Mouse (Mus musculus): ENCODE measurements around the gene Nktr. TPM values are rescaled to one million over a fixed set of nuclear protein-coding genes. Genes with fewer than 3 reads are reported as not detected.

Gene Nktr
- total and polyA plus RNA-seq, 3 experiments, result 32.4 to 70.7 (median 34.3) TPM

- no peaks in the 10 kb centered on the region for H3K27me3 ChIP-seq (ENCODE audit: control insufficient read depth in 1 of 2, insufficient read depth in 2 of 2, low read length in 2 of 2)
- H3K27ac ChIP-seq (ENCODE audit: control insufficient read depth, low read depth, low read length), result no peak overlapping the region
- no peak for TF ChIP-seq UBTF (IDR thresholded peaks at IDR 0.05; ENCODE audit: borderline replicate concordance, insufficient read depth, low read depth, low read length)
- TF ChIP-seq ZC3H11A (IDR thresholded peaks at IDR 0.05; ENCODE audit: low read depth, low read length), result no peak
- no peak for TF ChIP-seq MXI1 (IDR thresholded peaks at IDR 0.05; ENCODE audit: low read depth, low read length)
- TF ChIP-seq MAZ (IDR thresholded peaks at IDR 0.05; ENCODE audit: low read depth, low read length), result no peak
- no peak for TF ChIP-seq TCF12 (IDR thresholded peaks at IDR 0.05; ENCODE audit: low read depth, low read length)
- no peak for TF ChIP-seq TAL1 (IDR thresholded peaks at IDR 0.05; ENCODE audit: low read length)
- no peak for TF ChIP-seq USF2 (IDR thresholded peaks at IDR 0.05; ENCODE audit: borderline replicate concordance in 1 of 2, insufficient read depth in 1 of 2, low read depth in 1 of 2, low read length in 2 of 2)
- TF ChIP-seq SMC3 (IDR thresholded peaks at IDR 0.05; ENCODE audit: low read depth, low read length), result no peak
- no peak overlapping the region for H3K9ac ChIP-seq (ENCODE audit: control insufficient read depth, low read depth, low read length, poor library complexity, severe bottlenecking)
- H3K9me3 ChIP-seq (replicated peaks; ENCODE audit: insufficient read depth, low read length), result no peaks in the 10 kb centered on the region
- no peaks in the 10 kb centered on the region for H3K4me1 ChIP-seq (ENCODE audit: control insufficient read depth in 1 of 2, insufficient read depth in 2 of 2, low read length in 2 of 2)
- no peaks in the 10 kb centered on the region for H3K36me3 ChIP-seq (ENCODE audit: control insufficient read depth in 1 of 2, insufficient read depth in 2 of 2, low read length in 2 of 2)
- H3K4me3 ChIP-seq (ENCODE audit: control insufficient read depth in 1 of 2, insufficient read depth in 1 of 2, low read depth in 2 of 2, low read length in 2 of 2), result no peak overlapping the region
- H3K79me2 ChIP-seq (ENCODE audit: control insufficient read depth, insufficient read depth, low read length, poor library complexity), result no peaks in the 10 kb centered on the region
- DNase-seq (ENCODE audit: low read depth, low spot score), result no peak
Measured at GRCm38 (mm10) chr9:121772412-121772811, 53.4 kb downstream of the Nktr start.

DNA sequence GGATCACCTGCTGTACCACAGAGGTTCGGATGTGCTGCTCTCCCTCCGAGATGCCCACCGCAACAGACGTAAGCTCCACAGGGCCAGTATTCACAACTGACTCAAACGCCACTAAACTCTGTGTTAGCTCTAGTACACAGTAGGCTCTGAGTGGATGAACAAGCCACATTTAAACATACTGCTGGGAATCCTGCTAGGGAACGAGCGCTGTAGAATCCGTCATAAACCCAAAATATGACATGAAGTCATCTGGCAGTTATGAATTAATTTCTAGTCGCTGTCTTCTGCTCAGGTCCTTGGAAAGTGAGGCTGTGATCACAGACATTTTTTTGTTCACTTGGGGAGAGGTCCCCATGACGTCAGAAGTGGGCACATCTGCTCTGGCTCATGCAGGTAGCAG lies 57.0 kb downstream of the Nktr start:
- no peaks in the 10 kb centered on the region for H3K27me3 ChIP-seq (ENCODE audit: control insufficient read depth in 1 of 2, insufficient read depth in 2 of 2, low read length in 2 of 2)
- no peak overlapping the region for H3K27ac ChIP-seq (ENCODE audit: control insufficient read depth, low read depth, low read length)
- H3K4me3 ChIP-seq (ENCODE audit: control insufficient read depth in 1 of 2, insufficient read depth in 1 of 2, low read depth in 2 of 2, low read length in 2 of 2), result no peak overlapping the region
- no peaks in the 10 kb centered on the region for H3K4me1 ChIP-seq (ENCODE audit: control insufficient read depth in 1 of 2, insufficient read depth in 2 of 2, low read length in 2 of 2)
- DNase-seq (ENCODE audit: low read depth, low spot score), result no peak
- H3K36me3 ChIP-seq (ENCODE audit: control insufficient read depth in 1 of 2, insufficient read depth in 2 of 2, low read length in 2 of 2), result no peaks in the 10 kb centered on the region
- no peaks in the 10 kb centered on the region for H3K9me3 ChIP-seq (replicated peaks; ENCODE audit: insufficient read depth, low read length)
- TF ChIP-seq CHD1 (IDR thresholded peaks at IDR 0.05; ENCODE audit: low read depth, low read length) (no peak), E2F4 (IDR thresholded peaks at IDR 0.05; ENCODE audit: borderline replicate concordance, low read depth, low read length) (no peak), MYC (IDR thresholded peaks at IDR 0.05; ENCODE audit: low read depth, low read length) (no peak), MYB (IDR thresholded peaks at IDR 0.05; ENCODE audit: low read depth, low read length) (no peak), RAD21 (IDR thresholded peaks at IDR 0.05; ENCODE audit: low read depth, low read length) (no peak), RCOR1 (IDR thresholded peaks at IDR 0.05; ENCODE audit: low read depth, low read length) (no peak), MAFK (IDR thresholded peaks at IDR 0.05; ENCODE audit: borderline replicate concordance, low read depth, low read length) (no peak), GABPA (IDR thresholded peaks at IDR 0.05; ENCODE audit: low read depth, low read length) (no peak), POLR2A (IDR thresholded peaks at IDR 0.05; ENCODE audit: control insufficient read depth in 1 of 2, insufficient read depth in 1 of 2, low read depth in 1 of 2, low read length in 2 of 2, poor library complexity in 1 of 2) (no peak), SMC3 (IDR thresholded peaks at IDR 0.05; ENCODE audit: low read depth, low read length) (no peak), TAL1 (IDR thresholded peaks at IDR 0.05; ENCODE audit: low read length) (no peak), NELFE (IDR thresholded peaks at IDR 0.05; ENCODE audit: low read depth, low read length) (no peak), ZC3H11A (IDR thresholded peaks at IDR 0.05; ENCODE audit: low read depth, low read length) (no peak), USF2 (IDR thresholded peaks at IDR 0.05; ENCODE audit: borderline replicate concordance in 1 of 2, insufficient read depth in 1 of 2, low read depth in 1 of 2, low read length in 2 of 2) (no peak), ELF1 (IDR thresholded peaks at IDR 0.05; ENCODE audit: low read depth, low read length) (no peak), SIN3A (IDR thresholded peaks at IDR 0.05; ENCODE audit: low read length) (no peak), TBP (IDR thresholded peaks at IDR 0.05; ENCODE audit: low read depth, low read length) (no peak), ETS1 (IDR thresholded peaks at IDR 0.05; ENCODE audit: low read depth, low read length) (no peak), KAT2A (conservative IDR thresholded peaks at IDR 0.05; ENCODE audit: low read depth, low read length) (no peak)
- H3K79me2 ChIP-seq (ENCODE audit: control insufficient read depth, insufficient read depth, low read length, poor library complexity), result no peaks in the 10 kb centered on the region
- no peak overlapping the region for H3K9ac ChIP-seq (ENCODE audit: control insufficient read depth, low read depth, low read length, poor library complexity, severe bottlenecking)

All from MEL (cell line).